ENCODE assay signal across 29 mouse cellular contexts in the genomic region with DNA sequence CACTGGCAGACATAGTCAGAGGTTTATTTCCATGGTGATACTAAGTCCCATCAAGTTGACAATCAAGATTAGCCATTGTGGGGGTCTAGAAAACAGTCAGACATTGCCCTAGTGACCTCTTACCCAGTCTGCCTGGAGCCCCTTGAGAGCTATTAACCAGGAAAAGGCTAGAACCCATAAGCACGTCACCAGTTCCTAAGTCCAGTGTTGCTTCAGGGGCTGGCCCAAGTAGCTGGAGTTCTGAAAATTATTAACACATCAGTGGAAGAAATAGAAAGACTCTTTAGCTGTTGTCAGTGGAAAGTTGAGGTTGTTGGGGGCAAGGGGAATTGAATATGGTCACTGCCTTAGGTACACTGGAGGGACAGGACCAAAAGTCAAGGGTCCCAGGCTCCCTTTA. TPM values are rescaled to one million over a fixed set of nuclear protein-coding genes. Genes with fewer than 3 reads are reported as not detected.
DNase-seq lines count a peak whose midpoint lies in the region; ATAC-seq and TF ChIP-seq lines count a peak whose summit lies in the region.
"Had no signal": no experiment of that assay in that cellular context is flagged by ENCODE, and none has a peak within 500 bp of the region (broad histone marks: within the 10 kb centered on the region; RNA-seq: fewer than 3 reads in every experiment).

No protein-coding gene starts in this region.

- no peak overlapping the region for H3K4me3 ChIP-seq in liver, adult 2 months (ENCODE audit: insufficient read depth, low read depth, low read length)
- H3K4me3 ChIP-seq in liver, embryonic 11.5 days (ENCODE audit: low read depth, low read length): no peak overlapping the region
- H3K4me3 ChIP-seq: hindbrain, embryonic 12.5 days; limb, embryonic 12.5 days; liver, embryonic 13.5 days; midbrain, embryonic 10.5 days; midbrain, embryonic 15.5 days; neural tube, embryonic 15.5 days had no signal

- no peak for TF ChIP-seq CTCF in liver, adult 2 months (IDR thresholded peaks at IDR 0.05; ENCODE audit: low read depth, low read length)

- WGBS in liver, adult 2 months: 29% methylated on average over 1 of the region's 1 CpGs
- WGBS in liver, embryonic 11.5 days: 60% methylated on average over 1 of the region's 1 CpGs

- no peaks in the 10 kb centered on the region for H3K79me2 ChIP-seq in liver, adult 2 months (ENCODE audit: control insufficient read depth, insufficient read depth, low read length)

- no peak for TF ChIP-seq POLR2A in liver, adult 2 months (IDR thresholded peaks at IDR 0.05; ENCODE audit: extremely low read depth, insufficient read depth, low read length)

- no peaks in the 10 kb centered on the region for H3K4me1 ChIP-seq in liver, adult 2 months (ENCODE audit: control insufficient read depth, insufficient read depth, low read length)
- no peaks in the 10 kb centered on the region for H3K4me1 ChIP-seq in liver, embryonic 11.5 days (replicated peaks; ENCODE audit: control insufficient read depth, insufficient read depth, low read length)
- H3K4me1 ChIP-seq: hindbrain, embryonic 12.5 days; limb, embryonic 12.5 days; liver, embryonic 13.5 days; midbrain, embryonic 10.5 days; midbrain, embryonic 15.5 days; neural tube, embryonic 15.5 days had no signal

- DNase-seq in liver, adult 2 months (ENCODE audit: extremely low read depth, low read depth, low spot score): peak; percentile 81
- no peak for DNase-seq in liver, embryonic 11.5 days (ENCODE audit: low spot score)
- DNase-seq in kidney, adult 8-10 months: peak; percentile 77 to 85
- DNase-seq in kidney, postnatal 10 days: peak; percentile 53
- no peak for DNase-seq in frontal cortex, postnatal 36 days (ENCODE audit: low spot score in 2 of 2)
- DNase-seq in layer of hippocampus, adult 8-10 months (ENCODE audit: low spot score in 2 of 2): no peak
- DNase-seq in spleen, adult 12 weeks (ENCODE audit: low spot score): no peak
- DNase-seq: adrenal gland, postnatal 10 days; cerebellum, adult 9-10 months; cerebellum, postnatal 36 days; gastrocnemius, postnatal 25 days; heart, adult 18-20 months; heart, postnatal 36 days; layer of hippocampus, adult 9-11 months; liver, embryonic 13.5 days; lung, adult 2 months; lung, postnatal 14 days; right cerebral cortex, postnatal 25 days; spleen, adult 18-20 months; thymus, postnatal 25 days had no signal

- H3K4me2 ChIP-seq in liver, embryonic 11.5 days: no peak overlapping the region
- H3K4me2 ChIP-seq: heart, embryonic 11.5 days; hindbrain, embryonic 12.5 days; limb, embryonic 12.5 days; liver, embryonic 13.5 days; midbrain, embryonic 15.5 days; neural tube, embryonic 15.5 days had no signal

- ATAC-seq in liver, embryonic 11.5 days (replicated peaks; ENCODE audit: low FRiP score): no peak
- ATAC-seq: forebrain, embryonic 14.5 days; midbrain, embryonic 15.5 days had no signal

- H3K36me3 ChIP-seq in liver, adult 2 months (ENCODE audit: control insufficient read depth, insufficient read depth, low read length): no peaks in the 10 kb centered on the region
- H3K36me3 ChIP-seq in liver, embryonic 11.5 days (ENCODE audit: control insufficient read depth, insufficient read depth, low read length): no peaks in the 10 kb centered on the region
- H3K36me3 ChIP-seq: G1E; hindbrain, embryonic 12.5 days; limb, embryonic 12.5 days; liver, embryonic 13.5 days; midbrain, embryonic 10.5 days; midbrain, embryonic 15.5 days; neural tube, embryonic 15.5 days had no signal

- H3K27me3 ChIP-seq in liver, adult 2 months (ENCODE audit: control insufficient read depth, insufficient read depth, low read length): no peaks in the 10 kb centered on the region
- H3K27me3 ChIP-seq in liver, embryonic 11.5 days (replicated peaks; ENCODE audit: control insufficient read depth, insufficient read depth, low read length): no peaks in the 10 kb centered on the region
- H3K27me3 ChIP-seq: hindbrain, embryonic 12.5 days; limb, embryonic 12.5 days; liver, embryonic 13.5 days; midbrain, embryonic 15.5 days; neural tube, embryonic 15.5 days had no signal

- H3K27ac ChIP-seq in liver, adult 2 months (replicated peaks; ENCODE audit: insufficient read depth, low read depth, low read length): no peak overlapping the region
- H3K27ac ChIP-seq in liver, embryonic 11.5 days (ENCODE audit: low read depth, low read length): no peak overlapping the region
- H3K27ac ChIP-seq: hindbrain, embryonic 12.5 days; limb, embryonic 12.5 days; liver, embryonic 13.5 days; midbrain, embryonic 10.5 days; midbrain, embryonic 15.5 days; neural tube, embryonic 15.5 days had no signal

- H3K9ac ChIP-seq in liver, adult 2 months (ENCODE audit: low read depth, low read length): no peak overlapping the region
- H3K9ac ChIP-seq in liver, embryonic 11.5 days (ENCODE audit: low read depth, low read length): no peak overlapping the region
- H3K9ac ChIP-seq: hindbrain, embryonic 12.5 days; limb, embryonic 12.5 days; liver, embryonic 13.5 days; midbrain, embryonic 15.5 days; neural tube, embryonic 15.5 days had no signal

- no peaks in the 10 kb centered on the region for H3K9me3 ChIP-seq in liver, embryonic 11.5 days (ENCODE audit: control insufficient read depth, low read length)
- H3K9me3 ChIP-seq: hindbrain, embryonic 12.5 days; limb, embryonic 12.5 days; liver, embryonic 13.5 days; midbrain, embryonic 15.5 days; neural tube, embryonic 15.5 days had no signal

RNA-seq across cellular contexts. Expression of a gene that starts 54.2 kb away (rescaled TPM):
- total RNA-seq in liver, adult 2 months (2014; rRNA removed): 1.6 and 3.6 TPM in 2 replicates
- polyA plus RNA-seq in liver, adult 2 months (2012; rRNA removed): 2.5 and 3.3 TPM in 2 replicates
- polyA plus RNA-seq in liver, embryonic 11.5 days (2014; fragmentation: Nextera tagmentation; extraction: Ambion mirVana): 0.40 and 0.60 TPM in 2 replicates
- total RNA-seq in layer of hippocampus, adult 8-10 months (2022): 1 to 10 TPM; 1.9 to 5.5 (median 3.9) TPM
- total RNA-seq: megakaryocyte progenitor cell, adult 5-6 weeks had no signal
- polyA plus RNA-seq: G1E had no signal

Comparison
In these comparisons a context has a peak if more than half of its experiments do, and no peak if none do; other contexts are left out.
1. DNase-seq: peak in liver, adult 2 months (single experiment), kidney, adult 8-10 months (2 of 2) and kidney, postnatal 10 days (single experiment); none in liver, embryonic 11.5 days (single experiment), frontal cortex, postnatal 36 days (0 of 2), layer of hippocampus, adult 8-10 months (0 of 2) and spleen, adult 12 weeks (single experiment).